Mouse (Mus musculus) forebrain, embryonic 11.5 days (tissue): Measurements from ENCODE around the gene Zbtb3. TPM values are rescaled to one million over a fixed set of nuclear protein-coding genes. Genes with fewer than 3 reads are reported as not detected.

Source experiments
- ATAC-seq: fragments of 200-750 bp; cut with Nextera tagmentation; replicated peaks from 2 replicates; pipeline ENCODE4 v1.8.0; 2017; ENCODE audit warnings: moderate TSS enrichment; ENCODE audit not compliant: low FRiP score
- DNase-seq: peaks from one replicate; pipeline ENCODE4 v3.0.0-alpha.2; 2017; ENCODE audit warnings: low spot score
- H3K27ac ChIP-seq: fragments of 300-500 bp; sonication (generic); 2 replicates; pipeline ENCODE4 v1.5.1; 2014; ENCODE audit warnings: low read depth, low read length
- H3K27me3 ChIP-seq: fragments of 300-500 bp; sonication (generic); 2 replicates; pipeline ENCODE4 v1.6.1; 2014; ENCODE audit warnings: mild to moderate bottlenecking, low read length, mixed read lengths; ENCODE audit not compliant: control insufficient read depth, insufficient read depth
- H3K36me3 ChIP-seq: fragments of 300-500 bp; sonication (generic); 2 replicates; pipeline ENCODE4 v1.6.1; 2014; ENCODE audit warnings: mild to moderate bottlenecking, low read length, moderate library complexity, mixed read lengths; ENCODE audit not compliant: control insufficient read depth, insufficient read depth
- H3K4me1 ChIP-seq: fragments of 300-500 bp; sonication (generic); replicated peaks from 2 replicates; pipeline ENCODE4 v1.6.1; 2014; ENCODE audit warnings: low read length, mixed read lengths; ENCODE audit not compliant: control insufficient read depth, insufficient read depth
- H3K4me2 ChIP-seq: fragments of 300-500 bp; sonication (generic); 2 replicates; pipeline ENCODE4 v1.6.1; 2014; ENCODE audit warnings: low read depth, mild to moderate bottlenecking, low read length, moderate library complexity, mixed read lengths; ENCODE audit not compliant: severe bottlenecking
- H3K4me3 ChIP-seq: fragments of 300-500 bp; sonication (generic); 2 replicates; pipeline ENCODE4 v1.5.1; 2014; ENCODE audit warnings: low read depth, low read length
- H3K9ac ChIP-seq: fragments of 300-500 bp; sonication (generic); 2 replicates; pipeline ENCODE4 v1.6.1; 2014; ENCODE audit warnings: low read length
- H3K9me3 ChIP-seq: fragments of 300-500 bp; sonication (generic); 2 replicates; pipeline ENCODE4 v1.6.1; 2016; ENCODE audit warnings: low read length, mixed read lengths; ENCODE audit not compliant: control insufficient read depth
- WGBS: fragments of 180-500 bp; shearing (Covaris S2); extraction: QIAGEN DNeasy Blood & Tissue Kit; methylation state at CpG from one replicate; pipeline ENCODE4 v1.1.7; 2014; 5-methylcytosine and 5-hydroxymethylcytosine counted together
- polyA plus RNA-seq: library from polyadenylated mRNA; unstranded; fragments of >200 nt; fragmentation: Nextera tagmentation; extraction: Ambion mirVana; gene quantifications from 2 replicates; pipeline ENCODE4 v1.2.1, GENCODE M21; 2014

Gene Zbtb3
- polyA plus RNA-seq, 1 experiment from 2014 or later, result 5.9 TPM

DNA sequence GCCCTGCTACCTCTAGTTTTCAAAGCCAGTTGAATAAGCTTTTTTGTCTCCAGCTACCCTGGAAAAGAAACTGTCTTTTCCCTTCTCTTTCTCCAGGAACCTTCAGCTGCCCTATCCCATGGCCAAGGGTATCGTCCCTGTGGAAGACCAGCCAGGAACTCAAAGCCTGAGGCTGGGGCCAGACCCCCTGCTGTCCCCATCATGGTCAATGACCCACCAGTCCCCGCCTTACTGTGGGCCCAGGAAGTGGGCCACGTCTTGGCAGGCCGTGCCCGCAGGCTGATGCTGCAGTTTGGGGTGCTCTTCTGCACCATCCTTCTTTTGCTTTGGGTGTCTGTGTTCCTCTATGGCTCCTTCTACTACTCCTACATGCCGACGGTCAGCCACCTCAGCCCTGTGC lies 38.7 kb downstream of the Zbtb3 start:
- Histone ChIP-seq H3K9ac (no peak overlapping the region), H3K27me3 (no peaks in the 10 kb centered on the region), H3K36me3 (peaks cover 3% of the 10 kb centered on the region; the same call in 1 of the 2 replicates), H3K27ac (no peak overlapping the region), H3K4me1 (peaks cover 16% of the 10 kb centered on the region), H3K4me2 (peak overlapping the region; percentile 91; the same call in 1 of the 2 replicates), H3K9me3 (no peaks in the 10 kb centered on the region), H3K4me3 (no peak overlapping the region)
- 94% methylated on average over 7 of the region's 7 CpGs for WGBS
- ATAC-seq (no peak), DNase-seq (no peak)

DNA sequence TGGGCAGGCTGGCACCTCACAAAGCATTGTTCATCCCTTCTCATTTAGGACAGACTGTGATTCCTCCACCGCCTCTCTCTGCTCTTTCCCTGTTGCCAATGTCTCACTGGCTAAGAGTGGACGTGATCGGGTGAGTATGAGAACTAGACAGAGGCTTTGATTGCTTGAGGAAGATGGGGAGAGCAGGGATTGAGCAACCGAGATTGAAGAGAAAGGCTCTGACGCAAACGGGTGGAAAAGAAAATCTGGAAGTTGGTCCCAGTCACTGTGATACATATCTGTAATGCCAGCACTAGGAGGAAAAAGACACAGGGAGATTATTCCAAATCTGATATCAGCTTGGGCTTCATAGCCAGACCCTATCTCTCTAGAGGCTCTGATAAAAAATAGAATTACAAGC lies 40.6 kb downstream of the Zbtb3 start:
- no peak overlapping the region for H3K4me3 ChIP-seq
- ATAC-seq (no peak), DNase-seq (no peak)
- H3K27ac ChIP-seq, result no peak overlapping the region
- H3K4me1 ChIP-seq, result peaks cover 16% of the 10 kb centered on the region
- no peaks in the 10 kb centered on the region for H3K9me3 ChIP-seq
- no peak overlapping the region for H3K4me2 ChIP-seq
- H3K9ac ChIP-seq, result no peak overlapping the region
- H3K27me3 ChIP-seq, result no peaks in the 10 kb centered on the region
- WGBS, result 88% methylated on average over 6 of the region's 6 CpGs
- H3K36me3 ChIP-seq, result peaks cover 3% of the 10 kb centered on the region; the same call in 1 of the 2 replicates

DNA sequence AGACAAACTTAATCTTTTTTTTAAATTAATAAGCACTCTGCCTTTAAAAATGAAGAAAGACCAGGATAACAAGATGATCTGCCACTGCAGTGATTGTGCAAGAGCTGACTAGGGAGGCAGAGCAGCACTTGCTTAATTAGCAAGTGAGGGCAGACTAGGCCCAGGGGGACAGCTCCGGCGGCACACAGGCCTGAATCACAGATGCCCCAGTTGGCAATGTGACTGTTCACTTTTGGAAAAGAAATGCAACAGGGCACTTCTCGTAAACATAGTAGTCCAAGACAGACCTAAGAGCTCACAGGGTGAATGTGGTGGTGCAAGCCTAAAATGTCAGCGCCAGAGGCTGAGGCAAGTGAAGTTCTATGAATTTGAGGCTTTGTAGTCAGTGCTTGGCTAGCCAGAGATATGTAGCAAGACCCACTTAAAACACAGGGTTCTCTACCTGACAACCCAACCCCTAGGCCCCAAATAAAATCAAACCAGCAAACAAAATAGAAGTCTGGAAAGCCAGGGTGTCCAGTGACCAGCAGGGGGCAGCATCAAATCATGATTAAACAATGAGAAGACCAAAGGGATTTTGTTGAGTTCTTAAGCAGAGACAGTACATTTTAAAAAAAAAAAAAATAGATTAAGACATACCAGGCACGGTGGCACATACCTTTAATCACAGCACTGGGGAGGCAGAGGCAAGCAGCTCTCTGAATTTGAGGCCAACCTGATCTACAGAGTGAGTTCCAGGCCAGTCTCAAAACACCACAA lies 42.2 kb downstream of the Zbtb3 start:
- DNase-seq (peak; percentile 83), ATAC-seq (no peak)
- Histone ChIP-seq H3K36me3 (peaks cover 3% of the 10 kb centered on the region; the same call in 1 of the 2 replicates), H3K4me2 (no peak overlapping the region), H3K9ac (no peak overlapping the region), H3K4me3 (no peak overlapping the region), H3K4me1 (peaks cover 7% of the 10 kb centered on the region; the same call in 1 of the 2 replicates), H3K9me3 (no peaks in the 10 kb centered on the region), H3K27me3 (no peaks in the 10 kb centered on the region), H3K27ac (no peak overlapping the region)
- 63% methylated on average over 5 of the region's 5 CpGs for WGBS

DNA sequence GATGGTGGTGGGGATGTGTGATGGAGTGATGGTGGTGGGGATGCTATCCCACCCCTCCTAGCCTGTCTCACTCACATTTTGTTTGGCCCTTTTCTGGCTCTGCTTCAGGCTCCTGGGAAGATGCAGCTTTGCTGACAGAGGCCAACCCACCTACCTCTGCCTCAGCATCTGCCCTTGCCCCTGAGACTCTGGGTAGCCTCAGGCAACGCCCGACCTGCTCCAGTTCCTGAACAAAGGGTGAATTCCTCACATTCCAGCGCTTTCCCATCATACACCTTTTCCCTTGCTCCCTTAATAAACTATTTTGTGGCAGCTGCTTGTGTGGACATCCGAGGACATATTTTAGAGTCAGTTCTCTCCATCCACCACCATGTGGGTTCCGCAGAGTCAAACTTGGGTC lies 46.0 kb downstream of the Zbtb3 start:
- Histone ChIP-seq H3K36me3 (peaks cover 3% of the 10 kb centered on the region; the same call in 1 of the 2 replicates), H3K4me2 (no peak overlapping the region), H3K9ac (no peak overlapping the region), H3K27me3 (no peaks in the 10 kb centered on the region), H3K4me3 (no peak overlapping the region), H3K27ac (no peak overlapping the region), H3K9me3 (no peaks in the 10 kb centered on the region), H3K4me1 (no peaks in the 10 kb centered on the region)
- no peak for ATAC-seq
- no peak for DNase-seq
- 70% methylated on average over 5 of the region's 5 CpGs for WGBS

DNA sequence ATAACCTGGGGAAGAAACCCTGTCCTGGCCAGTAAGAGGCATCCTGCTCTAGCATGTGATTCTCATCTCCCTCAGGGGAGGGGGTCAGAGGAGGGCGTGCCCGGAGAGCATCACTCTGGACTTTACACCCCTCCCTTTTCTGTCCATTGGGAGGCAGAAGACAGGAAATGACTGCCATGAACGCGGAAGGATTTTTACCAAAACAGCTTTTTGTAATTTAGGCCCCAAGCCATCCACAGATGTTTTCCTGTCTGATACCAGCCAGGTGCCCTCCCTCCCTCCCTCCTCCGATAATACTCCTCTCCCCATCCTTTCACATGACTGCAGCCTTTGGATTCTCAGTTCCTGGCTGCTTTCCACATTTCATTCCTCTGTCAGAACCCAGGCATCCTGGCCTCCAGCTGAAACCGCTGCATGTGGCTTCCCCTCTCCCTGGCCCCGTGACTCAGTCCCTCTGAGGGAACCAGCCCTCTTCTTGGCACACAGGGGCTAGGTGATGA lies 48.1 kb downstream of the Zbtb3 start, which contains the start of gene Lrrn4cl:
Lrrn4cl (plus strand) TSS at position 367 of the 500 bp plus-strand sequence.
- DNase-seq, result no peak
- H3K9ac ChIP-seq, result no peak within 1 kb of the TSS
- no peaks in the 10 kb centered on the region for H3K9me3 ChIP-seq
- no peak within 1 kb of the TSS for H3K4me3 ChIP-seq
- no peaks in the 10 kb centered on the region for H3K4me1 ChIP-seq
- no peak within 1 kb of the TSS for H3K4me2 ChIP-seq
- peaks cover 3% of the 10 kb centered on the region; the same call in 1 of the 2 replicates for H3K36me3 ChIP-seq
- 39% methylated on average over 7 of the region's 7 CpGs for WGBS
- no peaks in the 10 kb centered on the region for H3K27me3 ChIP-seq
- H3K27ac ChIP-seq, result no peak within 1 kb of the TSS
- no peak for ATAC-seq

DNA sequence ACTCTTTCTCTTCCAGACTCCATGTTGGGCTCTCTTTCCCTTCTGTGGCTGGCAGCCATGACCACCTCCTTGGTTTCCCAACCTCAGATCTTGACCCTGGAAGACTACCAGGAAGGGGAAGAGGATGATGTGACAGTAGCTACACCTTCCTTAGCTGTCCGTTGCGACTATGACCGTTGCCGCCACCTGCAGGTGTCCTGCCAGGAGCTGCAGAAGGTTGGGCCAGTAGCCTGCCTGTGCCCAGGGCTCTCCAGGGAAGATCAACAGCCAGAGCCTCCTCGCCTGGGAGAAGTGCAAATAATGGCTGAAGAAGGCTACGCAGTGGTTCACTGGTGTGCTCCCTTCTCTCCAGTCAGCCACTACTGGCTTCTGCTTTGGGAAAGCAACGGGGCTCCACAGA lies 49.3 kb downstream of the Zbtb3 start:
- DNase-seq (no peak), ATAC-seq (no peak)
- no peaks in the 10 kb centered on the region for H3K9me3 ChIP-seq
- WGBS, result 58% methylated on average over 7 of the region's 7 CpGs
- H3K27ac ChIP-seq, result no peak overlapping the region
- H3K4me3 ChIP-seq, result no peak overlapping the region
- H3K36me3 ChIP-seq, result no peaks in the 10 kb centered on the region
- H3K4me1 ChIP-seq, result no peaks in the 10 kb centered on the region
- H3K9ac ChIP-seq, result no peak overlapping the region
- no peak overlapping the region for H3K4me2 ChIP-seq
- H3K27me3 ChIP-seq, result no peaks in the 10 kb centered on the region

DNA sequence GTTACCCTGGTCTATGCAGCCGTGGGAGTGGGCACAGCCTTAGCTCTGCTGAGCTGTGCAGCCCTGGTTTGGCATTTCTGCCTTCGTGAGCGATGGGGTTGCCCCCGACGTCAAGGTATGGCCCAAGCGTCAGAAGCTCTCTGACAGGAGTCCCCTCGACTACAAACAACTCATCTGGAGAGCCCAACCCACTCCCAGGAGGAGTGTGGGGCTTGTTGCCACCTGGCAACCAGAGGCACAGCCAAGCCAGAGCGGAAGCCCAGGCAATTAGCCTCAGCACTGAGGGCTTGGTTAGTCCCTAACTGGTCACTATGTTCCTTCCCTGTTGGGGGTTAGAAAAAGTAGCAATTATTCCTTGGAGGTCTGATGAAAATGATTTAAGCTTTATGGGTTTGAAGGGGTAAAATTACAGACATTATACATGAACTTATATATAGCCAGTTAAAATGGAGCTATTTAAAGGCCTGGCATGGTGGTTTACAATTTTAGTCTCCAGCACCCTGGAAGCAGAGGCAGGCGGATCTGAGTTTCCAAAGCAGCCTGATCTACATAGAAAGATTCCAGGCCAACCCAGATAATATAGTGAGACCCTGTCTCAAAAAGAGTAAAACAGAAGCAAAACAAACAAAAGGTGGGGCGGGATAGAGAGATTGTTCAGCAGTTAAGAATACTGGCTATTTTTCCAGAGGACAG lies 50.0 kb downstream of the Zbtb3 start:
- WGBS, result 65% methylated on average over 10 of the region's 10 CpGs
- no peaks in the 10 kb centered on the region for H3K36me3 ChIP-seq
- H3K9me3 ChIP-seq, result no peaks in the 10 kb centered on the region
- DNase-seq, result no peak
- no peak overlapping the region for H3K4me3 ChIP-seq
- no peak overlapping the region for H3K27ac ChIP-seq
- H3K27me3 ChIP-seq, result no peaks in the 10 kb centered on the region
- H3K4me1 ChIP-seq, result no peaks in the 10 kb centered on the region
- H3K9ac ChIP-seq, result no peak overlapping the region
- ATAC-seq, result no peak
- no peak overlapping the region for H3K4me2 ChIP-seq

DNA sequence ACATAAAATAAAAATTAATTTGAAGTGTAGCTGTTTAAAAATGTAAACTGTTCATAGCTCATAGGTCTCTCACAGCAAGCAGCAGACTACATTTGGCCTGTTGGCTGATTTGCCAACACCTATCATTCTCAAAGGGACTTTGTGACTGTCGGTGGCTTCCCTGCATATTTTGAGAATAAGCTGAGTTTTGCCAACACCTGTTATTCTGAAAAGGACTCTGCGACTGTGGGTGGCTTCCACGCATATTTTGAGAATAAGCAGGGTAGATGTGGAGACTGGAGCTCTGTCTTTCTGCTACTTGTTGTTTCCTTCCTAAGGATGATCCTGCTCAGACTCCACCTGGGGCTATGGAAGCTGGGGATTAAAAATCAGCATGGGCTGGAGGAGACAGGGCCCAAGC lies 50.8 kb downstream of the Zbtb3 start:
- Histone ChIP-seq H3K9me3 (no peaks in the 10 kb centered on the region), H3K36me3 (no peaks in the 10 kb centered on the region), H3K4me3 (no peak overlapping the region), H3K4me1 (no peaks in the 10 kb centered on the region), H3K27me3 (no peaks in the 10 kb centered on the region), H3K4me2 (no peak overlapping the region), H3K9ac (no peak overlapping the region), H3K27ac (no peak overlapping the region)
- WGBS, result 87% methylated on average over 3 of the region's 3 CpGs
- DNase-seq (no peak), ATAC-seq (no peak)
